Mouse (Mus musculus) lung, postnatal 25 days (tissue): ENCODE data around the gene Gm20509.
A peak's percentile ranks its signal among the peaks of the same experiment; 100 is the strongest.
"Not testable (repeated sequence)": the region's sequence is repeated elsewhere in the genome, so short reads cannot be mapped to it uniquely, and the experiment has no call there.

Experiments
- DNase-seq: peaks from one replicate; pipeline ENCODE4 v3.0.0; 2022; ENCODE audit warnings: low spot score

The Gm20509 gene

DNA sequence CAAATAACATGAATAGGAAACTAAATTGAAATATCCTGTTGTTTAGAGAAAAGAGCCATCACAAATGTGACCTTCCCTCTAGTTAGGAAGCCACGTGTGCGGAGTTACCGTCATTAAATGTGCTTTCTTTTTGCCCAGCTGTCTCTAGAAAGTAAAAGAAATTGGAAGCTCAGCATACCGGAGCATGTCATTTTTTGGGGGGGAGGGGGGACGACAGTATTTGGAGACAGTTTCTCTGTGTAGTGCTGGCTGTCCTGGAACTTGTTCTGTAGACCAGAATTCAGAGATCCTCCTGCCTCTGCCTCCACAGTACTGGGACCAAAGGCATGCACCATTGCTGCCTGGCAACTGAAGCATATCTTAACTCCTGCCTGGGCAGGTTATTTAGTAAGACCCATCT, 734 bp upstream of the Gm20509 start, which contains the start of gene Khdc3:
Gene Khdc3, plus strand, starts transcription at position 301 of the 400 bp plus-strand sequence.
- DNase-seq = no peak

DNA sequence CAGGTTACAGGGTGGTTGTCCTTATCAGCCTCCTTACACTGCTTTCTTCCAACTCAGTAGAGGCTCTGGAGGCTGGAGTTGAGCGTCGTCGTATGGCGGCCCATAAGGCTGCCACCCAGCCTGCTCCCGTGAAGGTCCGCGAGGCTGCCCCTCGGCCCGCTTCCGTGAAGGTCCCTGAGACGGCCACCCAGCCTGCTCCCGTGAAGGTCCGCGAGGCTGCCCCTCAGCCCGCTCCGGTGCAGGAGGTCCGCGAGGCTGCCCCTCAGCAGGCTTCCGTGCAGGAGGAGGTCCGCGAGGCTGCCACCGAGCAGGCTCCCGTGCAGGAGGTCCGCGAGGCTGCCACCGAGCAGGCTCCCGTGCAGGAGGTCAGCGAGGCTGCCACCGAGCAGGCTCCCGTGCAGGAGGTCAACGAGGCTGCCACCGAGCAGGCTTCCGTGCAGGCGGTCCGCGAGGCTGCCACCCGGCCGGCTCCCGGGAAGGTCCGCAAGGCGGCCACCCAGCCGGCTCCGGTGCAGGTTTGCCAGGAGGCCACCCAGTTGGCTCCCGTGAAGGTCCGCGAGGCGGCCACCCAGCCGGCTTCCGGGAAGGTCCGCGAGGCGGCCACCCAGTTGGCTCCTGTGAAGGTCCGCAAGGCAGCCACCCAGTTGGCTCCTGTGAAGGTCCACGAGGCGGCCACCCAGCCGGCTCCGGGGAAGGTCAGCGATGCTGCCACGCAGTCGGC, 1.0 kb downstream of the Gm20509 start:
- DNase-seq = no peak

DNA sequence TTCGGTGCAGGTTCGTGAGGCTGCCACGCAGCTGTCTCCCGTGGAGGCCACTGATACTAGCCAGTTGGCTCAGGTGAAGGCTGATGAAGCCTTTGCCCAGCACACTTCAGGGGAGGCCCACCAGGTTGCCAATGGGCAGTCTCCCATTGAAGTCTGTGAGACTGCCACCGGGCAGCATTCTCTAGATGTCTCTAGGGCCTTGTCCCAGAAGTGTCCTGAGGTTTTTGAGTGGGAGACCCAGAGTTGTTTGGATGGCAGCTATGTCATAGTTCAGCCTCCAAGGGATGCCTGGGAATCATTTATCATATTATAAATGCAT, 1.6 kb downstream of the Gm20509 start:
- no peak for DNase-seq

DNA sequence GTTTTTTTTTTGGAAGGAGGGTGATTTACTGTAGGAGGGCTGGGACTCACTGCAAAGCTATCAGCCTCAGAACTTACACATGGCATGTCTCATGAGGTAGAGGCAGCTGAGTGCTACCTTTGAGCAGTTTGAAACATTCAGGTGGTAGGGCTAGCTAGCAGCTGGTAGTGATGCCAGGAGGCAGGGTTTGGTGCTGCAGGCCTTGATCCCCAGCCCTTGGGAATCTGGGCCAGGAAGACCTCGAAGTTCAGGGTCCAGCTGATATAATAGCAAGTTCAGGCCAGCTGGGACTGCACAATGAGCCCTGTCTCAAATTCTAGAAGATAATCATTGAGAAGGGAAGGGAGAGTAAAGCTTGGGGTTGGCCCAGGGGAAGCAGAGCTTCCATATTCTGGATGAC, 2.9 kb downstream of the Gm20509 start:
- DNase-seq = no peak

DNA sequence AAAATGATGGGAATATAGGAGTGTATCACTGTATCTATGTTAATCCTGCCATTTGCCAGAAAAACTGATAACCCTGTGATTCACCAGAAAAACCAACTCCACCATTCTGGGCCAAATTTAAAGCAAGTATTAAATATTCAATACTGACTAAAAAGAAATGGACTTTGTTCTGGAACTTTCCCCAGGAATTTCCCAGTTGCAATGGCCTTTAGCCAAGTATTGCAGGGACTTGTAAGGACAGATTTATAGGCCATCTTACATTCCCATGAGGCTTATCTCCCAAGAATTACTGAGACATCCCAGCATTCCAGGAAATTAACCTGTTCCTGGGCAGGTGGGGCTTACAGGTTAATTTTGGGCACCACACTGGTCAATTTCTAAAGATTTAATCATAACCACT, 3.5 kb downstream of the Gm20509 start:
- no peak for DNase-seq

DNA sequence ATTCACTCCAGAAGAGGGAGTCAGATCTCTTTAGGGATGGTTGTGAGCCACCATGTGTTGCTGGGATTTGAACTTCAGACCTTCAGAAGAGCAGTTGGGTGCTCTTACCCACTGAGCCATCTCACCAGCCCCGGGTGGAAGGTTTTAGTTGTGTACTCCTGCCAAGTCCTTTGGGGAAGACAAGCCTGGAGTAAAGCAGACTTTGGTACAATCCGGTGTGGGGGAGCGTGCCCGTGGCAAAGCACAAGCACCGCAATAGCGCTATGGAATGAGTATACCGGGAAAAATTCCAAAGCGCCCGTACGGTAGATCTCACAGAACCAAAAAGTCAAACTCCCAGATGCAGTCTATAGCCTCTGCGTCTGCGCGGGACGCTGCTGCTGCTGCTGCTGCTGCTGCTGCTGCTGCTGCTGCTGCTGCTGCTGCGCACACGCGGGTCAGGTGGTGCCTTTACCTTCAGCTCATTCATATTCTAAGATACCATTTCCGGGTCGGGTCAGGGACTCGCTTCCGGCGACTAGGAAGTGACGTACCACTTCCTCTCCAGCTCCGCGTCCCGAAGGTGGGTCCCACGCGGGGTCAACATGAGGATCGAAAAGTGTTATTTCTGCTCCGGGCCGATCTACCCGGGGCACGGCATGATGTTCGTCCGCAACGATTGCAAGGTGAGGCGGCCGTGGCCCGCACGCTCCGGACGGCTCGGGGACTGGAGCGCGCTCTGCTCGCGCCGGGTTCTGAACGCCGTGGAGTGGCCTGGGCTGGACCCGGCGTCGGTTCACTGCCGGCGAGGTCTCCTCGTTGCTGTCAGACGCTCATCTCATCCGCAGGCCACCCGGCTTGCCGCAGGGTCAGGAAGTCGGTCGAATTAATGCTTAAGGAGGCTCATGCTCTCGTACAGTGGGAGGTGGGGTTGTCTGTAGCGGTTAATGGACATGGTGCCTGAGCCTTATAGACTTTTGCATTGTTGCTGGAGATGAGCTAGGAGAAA, 10.9 kb downstream of the Gm20509 start, which contains the start of gene Rsl24d1:
Gene Rsl24d1, plus strand, starts transcription at position 508 of the 988 bp plus-strand sequence.
- DNase-seq = peak; percentile 91

DNA sequence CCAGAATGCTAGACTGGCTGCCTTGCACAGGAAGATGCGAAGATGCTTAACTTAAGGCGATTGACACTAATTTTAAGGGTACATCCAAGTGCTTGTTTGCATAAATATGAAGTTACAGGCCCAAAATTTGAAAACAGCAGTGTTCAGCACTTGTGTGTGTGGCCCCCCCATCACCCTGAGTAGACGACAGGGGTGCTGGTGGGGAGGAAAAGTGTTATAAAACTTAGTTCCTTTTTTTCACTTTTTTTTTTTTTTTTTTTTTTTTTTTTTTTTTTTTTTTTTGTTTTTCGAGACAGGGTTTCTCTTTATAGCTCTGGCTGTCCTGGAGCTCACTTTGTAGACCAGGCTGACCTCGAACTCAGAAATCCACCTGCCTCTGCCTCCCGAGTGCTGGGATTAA, 14.4 kb downstream of the Gm20509 start:
- not testable (repeated sequence) for DNase-seq

DNA sequence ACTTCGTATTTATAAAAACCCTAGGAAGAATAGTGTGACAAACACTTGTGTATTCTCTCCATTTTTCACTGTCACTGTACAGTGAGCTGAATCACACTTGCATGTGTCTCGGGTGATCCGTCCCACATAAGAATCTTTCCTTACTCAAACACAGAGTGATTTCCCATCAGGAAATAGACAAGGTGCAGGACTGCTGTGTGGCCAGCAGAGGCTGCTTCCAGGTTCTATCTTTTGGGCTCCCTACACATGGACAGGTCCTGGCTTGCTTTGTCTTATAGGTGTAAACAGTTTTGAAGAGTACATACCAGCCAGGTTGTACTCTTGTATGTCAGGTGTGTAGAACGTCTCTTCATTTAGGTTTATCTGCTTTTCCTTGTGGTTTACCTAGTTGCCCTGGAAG, 15.7 kb downstream of the Gm20509 start:
- no peak for DNase-seq

DNA sequence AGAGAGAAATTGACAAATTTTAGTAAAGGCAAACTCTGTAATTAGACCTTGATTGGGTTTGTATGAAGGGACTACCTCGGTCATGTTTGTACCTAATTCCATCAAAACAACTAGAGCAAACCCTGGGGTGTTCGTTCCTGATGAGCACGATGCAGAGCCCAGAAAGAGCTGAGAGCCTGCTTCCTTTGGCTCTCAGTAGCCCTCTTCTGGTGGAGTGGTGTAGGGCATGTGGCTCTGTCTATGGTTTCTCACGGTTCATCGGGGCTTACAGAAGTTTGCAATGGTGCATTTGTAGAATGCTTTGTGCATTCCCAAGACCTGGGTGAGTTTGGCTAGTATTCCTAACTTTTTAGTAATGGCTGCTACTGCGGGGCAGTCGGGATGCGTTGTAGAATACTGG, 19.5 kb downstream of the Gm20509 start:
- DNase-seq = no peak

DNA sequence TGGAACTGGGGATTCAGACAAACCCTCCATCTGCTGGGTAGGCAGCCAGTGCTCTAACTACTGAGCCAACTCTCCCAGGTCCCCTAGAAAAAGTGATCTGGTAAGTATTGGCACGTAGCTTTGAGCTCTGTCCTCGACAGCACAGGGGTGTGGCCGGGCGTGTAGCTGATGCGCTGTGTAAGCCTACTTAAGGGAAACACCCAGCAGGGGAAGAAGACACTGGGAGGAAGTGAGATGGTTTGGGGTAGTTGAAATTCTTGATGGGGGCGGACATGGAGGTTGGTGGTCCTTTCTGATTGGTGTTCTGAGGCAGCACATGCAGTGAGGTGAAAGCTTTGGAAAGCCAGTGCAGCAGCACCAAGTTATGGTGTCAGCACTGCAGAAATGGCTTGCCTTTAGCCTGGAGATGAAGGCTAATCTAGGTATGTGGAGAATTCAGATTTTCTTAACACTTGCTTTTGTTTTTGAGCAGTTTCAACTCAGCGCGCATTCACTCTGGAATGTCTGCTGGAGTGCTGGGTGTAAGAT, 22.8 kb downstream of the Gm20509 start:
- DNase-seq = no peak

DNA sequence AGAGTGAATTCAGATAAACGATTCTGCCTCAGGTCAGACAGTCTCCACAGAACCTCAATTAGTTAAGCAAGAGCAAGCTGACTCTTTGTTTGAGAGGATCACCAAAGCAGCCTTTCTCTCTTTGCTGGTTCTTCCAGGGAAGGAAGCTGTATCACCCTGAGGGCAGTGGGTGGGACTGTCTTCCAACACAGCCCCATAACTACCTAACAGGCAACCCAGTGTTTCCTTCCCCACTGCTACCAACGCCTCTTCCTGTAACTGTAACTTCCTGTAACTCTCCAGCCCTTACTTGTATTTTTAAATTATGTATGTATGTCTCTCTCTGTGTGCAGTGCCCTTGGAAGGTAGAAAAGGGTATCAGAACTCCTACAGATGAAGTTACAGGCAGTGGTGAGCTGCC, 25.2 kb downstream of the Gm20509 start:
- no peak for DNase-seq

DNA sequence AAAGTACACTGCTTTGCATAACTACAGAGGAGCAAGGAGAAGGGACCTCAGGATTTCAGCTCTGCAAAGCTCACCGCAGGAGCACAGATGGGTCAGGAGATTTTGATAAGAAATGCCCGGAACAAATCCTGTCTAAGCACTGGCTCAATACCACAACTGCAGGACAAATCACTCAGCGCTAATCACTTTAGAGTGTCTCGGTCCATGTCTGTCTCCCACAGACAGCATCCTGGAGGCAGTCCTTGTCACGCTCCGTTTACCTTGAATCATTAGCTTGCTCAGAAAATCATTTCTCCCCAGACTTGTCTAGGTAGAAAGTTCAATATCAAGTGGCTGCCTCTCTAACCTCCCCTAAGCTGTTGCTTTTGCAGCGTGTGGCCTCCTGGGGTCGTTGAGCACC, 27.6 kb downstream of the Gm20509 start:
- no peak for DNase-seq

DNA sequence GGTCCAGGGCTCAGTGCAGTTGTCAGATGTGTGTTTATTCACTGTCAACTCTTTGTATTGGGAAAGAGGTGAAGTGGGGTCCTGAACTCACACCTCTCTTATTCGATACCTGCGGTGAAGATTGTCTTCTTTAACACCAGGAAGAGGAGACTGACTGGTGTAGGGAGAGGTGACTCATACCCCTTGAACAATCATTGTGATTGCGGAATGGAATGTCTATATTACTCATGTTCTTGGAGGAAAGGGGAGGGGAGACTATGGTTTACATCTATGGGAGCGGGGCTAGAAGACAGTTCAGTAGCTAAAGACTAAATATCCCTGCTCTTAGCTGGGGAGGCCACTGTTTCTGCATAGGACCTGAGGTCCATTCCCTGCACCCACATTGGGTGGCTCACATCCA, 28.3 kb downstream of the Gm20509 start:
- DNase-seq = no peak

DNA sequence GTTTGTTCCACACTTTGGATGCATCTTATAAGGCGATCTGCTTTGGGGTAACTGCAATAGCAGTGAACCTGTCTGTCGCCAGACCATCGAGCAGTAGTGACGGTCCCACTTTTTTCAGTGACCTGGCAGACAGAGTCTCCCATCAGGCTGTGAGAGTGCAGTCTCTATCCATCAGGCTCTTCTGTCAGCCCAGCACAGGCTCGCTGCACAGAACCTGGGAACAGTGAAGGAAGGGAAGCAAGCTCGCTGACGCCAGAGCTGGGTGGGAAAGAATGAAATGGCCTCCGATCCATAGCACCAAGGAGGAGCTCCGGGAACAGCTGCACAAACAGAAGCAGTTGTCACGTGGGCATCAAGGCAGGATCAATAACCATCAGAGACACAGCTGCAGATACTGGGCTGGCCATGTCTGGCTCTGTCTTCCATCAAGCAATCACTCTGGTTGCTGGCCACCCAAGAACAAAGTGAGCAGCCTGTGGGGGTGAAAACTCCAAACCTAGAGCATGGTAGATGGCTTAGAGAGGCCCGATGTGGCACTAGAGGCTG, 35.1 kb downstream of the Gm20509 start:
- DNase-seq = no peak

DNA sequence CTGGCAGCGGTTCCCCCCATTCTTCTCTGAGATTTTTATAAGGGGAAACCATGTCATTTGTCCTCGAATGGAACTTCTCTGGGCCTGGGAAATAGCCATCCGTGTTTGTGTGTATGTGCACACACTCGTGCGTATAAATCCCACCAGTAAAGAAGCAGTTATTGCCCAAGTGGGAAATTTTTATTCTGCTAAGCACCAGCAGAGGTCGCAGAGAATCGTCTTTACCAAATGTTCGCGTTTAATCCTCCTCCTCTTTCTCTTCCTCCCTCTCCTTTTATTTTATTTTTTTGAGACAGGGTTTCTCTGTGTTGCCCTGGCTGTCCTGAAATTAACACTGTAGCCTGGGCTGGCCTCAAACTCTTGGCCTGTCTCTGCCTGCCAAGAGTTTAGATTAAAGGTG, 52.1 kb downstream of the Gm20509 start:
- DNase-seq = no peak

DNA sequence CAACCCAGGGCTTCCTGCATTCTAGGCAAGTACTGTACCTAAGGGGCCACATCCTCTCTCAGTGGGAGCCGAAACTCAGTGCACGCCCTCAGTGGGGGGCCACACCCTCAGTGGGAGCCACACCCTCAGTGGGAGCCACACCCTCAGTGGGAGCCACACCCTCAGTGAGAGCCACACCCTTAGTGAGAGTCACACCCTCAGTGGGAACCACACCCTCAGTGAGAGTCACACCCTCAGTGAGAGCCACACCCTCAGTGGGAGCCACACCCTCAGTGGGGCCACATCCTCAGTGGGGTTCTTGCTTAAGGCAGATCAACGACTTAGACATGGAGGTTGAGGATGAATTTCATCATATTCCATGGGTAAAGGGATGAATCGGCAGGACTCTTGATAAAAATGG, 55.7 kb downstream of the Gm20509 start:
- no peak for DNase-seq

DNA sequence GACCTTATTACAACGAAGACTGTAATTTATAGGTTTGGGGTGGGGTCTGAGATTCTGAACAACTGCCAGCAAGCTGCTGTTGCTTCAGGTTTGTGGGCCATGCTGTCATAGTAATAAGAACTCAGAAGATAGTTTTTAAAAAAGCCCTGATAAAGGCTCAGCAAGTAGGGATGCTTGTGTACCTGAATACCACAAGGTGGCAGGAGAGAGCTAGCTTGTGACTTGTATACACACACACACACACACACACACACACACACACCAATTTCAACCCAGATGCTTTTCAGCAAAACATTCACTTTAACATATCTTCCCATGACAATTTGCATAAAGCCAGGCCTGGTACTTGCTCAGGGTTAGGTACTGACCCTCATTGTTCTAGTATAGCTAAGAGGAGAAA, 57.0 kb downstream of the Gm20509 start:
- DNase-seq = no peak

DNA sequence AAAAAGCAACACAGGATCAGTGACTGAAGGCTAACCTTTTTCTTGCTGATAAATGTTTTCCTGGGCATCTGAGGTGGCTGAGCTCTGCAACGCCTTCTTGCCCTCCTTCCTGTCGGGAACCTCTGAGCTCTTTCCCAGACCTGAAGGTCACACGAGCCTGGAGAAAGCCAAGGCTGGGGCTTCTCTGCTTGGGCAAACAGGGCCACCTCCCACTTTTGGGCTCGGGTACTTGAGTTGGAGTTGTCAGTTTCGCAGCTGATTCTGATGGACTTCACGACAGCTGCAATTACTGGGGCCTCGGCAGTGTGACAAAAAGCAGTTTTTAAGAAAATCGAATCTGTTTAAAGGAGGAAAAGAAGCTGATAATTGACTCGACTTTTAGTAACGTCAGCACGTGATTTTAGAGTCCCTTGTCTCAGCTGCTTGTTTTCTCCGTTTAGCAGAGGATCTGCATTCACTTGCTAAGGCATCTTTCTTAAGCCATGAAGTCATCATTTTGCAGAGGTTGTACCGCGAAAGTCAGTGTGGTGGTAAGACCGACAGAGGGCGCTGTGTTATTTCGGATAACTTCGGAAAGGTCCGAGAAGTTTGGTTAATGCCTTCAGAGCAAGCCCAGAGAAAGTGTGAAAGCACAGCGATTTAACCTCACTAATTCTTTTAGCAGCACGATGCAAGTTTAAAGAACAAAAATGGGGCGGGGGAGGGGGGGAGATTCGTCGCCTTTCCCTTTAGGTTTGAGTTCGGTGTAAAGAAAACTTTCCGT, 60.5 kb downstream of the Gm20509 start:
- peak; percentile 64 for DNase-seq

DNA sequence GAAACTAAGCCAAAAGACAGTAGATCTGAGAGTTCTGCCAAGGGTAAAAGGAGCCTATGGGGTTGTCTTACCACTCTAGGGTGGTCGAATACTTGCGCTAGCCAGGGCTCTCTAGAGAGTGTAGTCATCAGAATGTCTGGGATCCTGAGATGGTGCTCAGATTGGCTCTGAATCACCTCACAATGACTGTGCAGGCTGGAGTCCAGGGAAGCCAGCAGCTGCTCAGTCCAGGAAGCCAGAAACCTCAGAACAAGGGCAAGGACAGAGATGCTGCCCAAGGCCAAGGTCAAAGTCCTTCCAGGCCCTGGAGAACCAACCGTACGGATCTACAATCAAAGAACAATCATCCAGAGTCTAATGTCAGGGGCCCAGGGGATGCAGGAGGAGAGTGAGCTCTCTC, 63.4 kb downstream of the Gm20509 start:
- no peak for DNase-seq
